Mouse (Mus musculus) CD4-positive, CD25-positive, alpha-beta regulatory T cell, adult 4 months (primary cell): ENCODE results near the gene Gm20388. TPM values are rescaled to one million over a fixed set of nuclear protein-coding genes. Genes with fewer than 3 reads are reported as not detected.
A peak's percentile ranks its signal among the peaks of the same experiment; 100 is the strongest.

Experiments
- ATAC-seq: one replicate; pipeline ENCODE4 v1.8.0; 2017
- polyA plus RNA-seq, 2 experiments: library from polyadenylated mRNA; unstranded; fragments of 100-300 nt; shearing (Covaris generic); gene quantifications; one replicate each; pipeline ENCODE4 v1.2.1; 2017

The Gm20388 gene
- polyA plus RNA-seq, 2 experiments from 2014 or later, result 10.7 to 12.8 TPM

DNA sequence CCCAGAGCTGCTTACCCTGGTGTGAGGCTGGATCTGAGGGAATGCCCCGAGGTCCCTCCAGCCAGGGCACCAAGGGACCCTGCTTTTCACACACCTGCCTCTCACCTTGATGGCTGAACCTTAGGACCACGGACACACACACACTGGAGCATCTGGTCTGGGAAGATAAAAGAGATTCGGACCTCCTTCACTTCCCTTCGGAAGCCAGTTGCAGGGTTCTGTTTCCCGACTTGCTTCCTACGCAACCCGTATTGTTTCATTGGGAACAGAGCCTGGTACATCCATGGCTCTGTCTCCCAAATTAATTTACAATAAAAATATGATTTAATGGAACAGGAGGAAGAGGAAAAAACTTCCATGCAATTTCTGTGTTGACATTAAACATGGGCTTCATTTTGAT is 966.4 kb downstream of the Gm20388 start:
- ATAC-seq, result no peak

GRCm38 (mm10) chr8:120879928-120880327 is 969.3 kb downstream of the Gm20388 start:
- no peak for ATAC-seq

DNA sequence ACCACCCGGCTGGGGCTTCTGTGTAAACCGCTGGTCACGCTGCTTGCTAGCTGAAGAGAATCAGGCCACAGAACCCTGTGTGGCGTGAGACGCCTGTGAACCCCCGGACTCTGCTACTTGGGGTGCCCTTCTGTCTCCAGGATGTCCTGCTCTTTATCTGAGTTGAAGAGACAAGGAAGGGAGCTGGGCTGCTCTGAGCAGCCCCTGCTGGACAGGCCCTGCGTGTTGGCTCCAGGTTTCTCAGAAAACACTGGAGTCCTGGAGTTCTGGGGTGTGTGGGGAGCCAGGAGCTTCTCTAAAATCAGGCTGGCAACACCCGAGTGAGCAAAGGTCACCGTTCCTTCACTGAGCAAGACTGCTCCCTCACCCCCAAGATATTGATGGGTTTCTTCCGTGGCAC is 971.0 kb downstream of the Gm20388 start:
- no peak for ATAC-seq

- no peak for ATAC-seq
Observed at GRCm38 (mm10) chr8:120882657-120883056, 972.0 kb downstream of the Gm20388 start.

GRCm38 (mm10) chr8:120883369-120883768 is 972.7 kb downstream of the Gm20388 start:
- ATAC-seq, result no peak

DNA sequence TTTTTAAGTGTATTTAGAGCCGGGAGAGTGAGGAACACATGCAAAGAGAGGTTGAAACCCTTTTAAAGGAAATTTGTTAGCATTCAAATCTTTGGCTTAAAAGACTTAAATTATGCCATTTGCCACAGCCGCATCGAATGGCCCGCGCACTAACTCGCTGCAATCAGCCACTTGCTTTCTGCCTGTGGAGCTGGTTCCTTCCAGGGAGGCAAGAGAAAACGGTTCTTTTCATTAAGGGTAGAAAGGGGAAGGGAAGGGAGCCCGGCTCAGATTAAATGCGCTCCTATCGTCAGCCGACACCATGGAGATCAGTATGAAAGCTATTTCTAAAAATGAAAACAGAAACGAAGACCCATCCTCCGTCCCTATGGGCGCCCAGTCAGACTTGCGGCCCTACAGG is 973.2 kb downstream of the Gm20388 start:
- no peak for ATAC-seq

- ATAC-seq, result no peak
Observed at GRCm38 (mm10) chr8:120884881-120885280, 974.2 kb downstream of the Gm20388 start.

DNA sequence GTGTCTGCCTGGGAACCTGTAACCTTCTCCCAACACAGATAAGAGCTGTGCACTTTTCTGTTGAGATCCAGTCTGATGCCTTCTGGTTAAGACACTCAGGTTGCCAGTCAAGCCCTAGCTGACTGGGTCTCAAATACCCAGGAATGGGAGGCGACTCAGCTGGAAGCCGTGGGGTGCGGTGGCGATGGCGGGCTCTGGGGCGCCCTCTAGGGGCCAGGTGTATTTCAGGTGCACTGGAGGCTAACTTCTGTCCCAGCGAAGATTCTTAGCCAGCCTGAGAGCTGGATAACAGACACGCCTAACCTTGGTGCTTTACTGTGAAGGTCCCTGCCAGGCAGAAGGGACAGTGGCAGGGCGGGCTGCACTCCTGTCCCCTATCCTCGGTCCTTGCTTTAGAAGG is 976.6 kb downstream of the Gm20388 start:
- peak; percentile 35 for ATAC-seq

DNA sequence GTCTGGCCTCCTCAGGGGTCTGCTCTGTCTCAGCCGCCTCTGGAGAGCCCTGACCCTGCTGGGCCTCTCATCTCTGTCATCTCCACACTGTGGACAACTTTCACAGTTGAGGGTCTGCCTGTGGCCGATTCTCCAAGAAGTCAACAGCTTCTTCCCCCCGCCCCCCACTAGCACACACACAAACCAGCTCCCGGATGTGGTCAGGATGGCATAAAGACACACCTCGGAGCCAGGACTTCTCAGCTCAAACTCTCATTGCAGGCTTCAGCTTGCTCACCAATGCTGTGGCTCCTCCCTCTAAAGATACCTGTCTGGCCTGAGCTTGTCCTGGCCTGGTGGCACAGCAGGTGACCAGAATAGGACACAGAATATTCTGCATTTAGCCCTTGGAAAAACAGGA is 977.4 kb downstream of the Gm20388 start:
- peak; percentile 80 for ATAC-seq

DNA sequence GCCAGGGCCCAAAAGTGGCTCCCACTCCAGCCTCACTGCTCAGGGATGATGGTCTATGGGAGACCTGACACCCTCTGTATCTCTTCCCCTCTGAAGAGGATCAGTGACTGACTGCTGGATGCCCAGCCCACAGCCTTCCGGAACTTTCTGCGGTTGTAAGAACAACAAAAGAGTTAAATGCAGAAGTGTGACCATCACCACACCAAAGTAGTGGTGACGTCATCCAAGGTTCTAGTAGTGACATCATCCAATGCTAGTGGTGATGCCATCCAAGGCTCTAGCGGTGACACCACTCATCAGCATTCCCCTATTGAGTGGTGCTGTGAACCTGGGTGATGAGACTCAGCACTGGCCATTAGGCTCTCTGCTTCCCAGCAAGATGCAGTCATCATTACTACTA is 978.5 kb downstream of the Gm20388 start:
- ATAC-seq, result no peak

DNA sequence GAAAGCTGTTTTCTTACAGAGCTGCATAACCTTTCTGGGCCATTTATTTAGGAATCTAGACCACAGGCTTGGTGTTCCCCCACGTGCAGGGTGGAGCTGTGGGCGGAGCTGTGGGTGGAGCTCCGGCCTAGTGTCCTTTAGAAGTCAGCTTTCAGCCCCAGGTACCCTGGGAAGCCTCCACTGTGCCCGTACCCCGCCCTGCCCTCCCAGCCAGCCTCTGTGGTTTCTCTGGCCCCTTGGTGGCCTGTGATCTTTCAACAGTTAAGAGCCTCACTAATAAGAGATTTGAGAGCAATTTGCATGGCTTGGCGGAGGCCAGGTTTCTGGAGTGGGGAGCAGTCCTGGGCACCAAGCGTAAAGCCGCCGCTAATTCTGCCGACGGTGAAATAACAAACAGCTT is 979.4 kb downstream of the Gm20388 start:
- no peak for ATAC-seq

GRCm38 (mm10) chr8:120895009-120895408 is 984.4 kb downstream of the Gm20388 start:
- ATAC-seq, result no peak

GRCm38 (mm10) chr8:120895600-120895999 is 985.0 kb downstream of the Gm20388 start:
- ATAC-seq, result peak; percentile 89

DNA sequence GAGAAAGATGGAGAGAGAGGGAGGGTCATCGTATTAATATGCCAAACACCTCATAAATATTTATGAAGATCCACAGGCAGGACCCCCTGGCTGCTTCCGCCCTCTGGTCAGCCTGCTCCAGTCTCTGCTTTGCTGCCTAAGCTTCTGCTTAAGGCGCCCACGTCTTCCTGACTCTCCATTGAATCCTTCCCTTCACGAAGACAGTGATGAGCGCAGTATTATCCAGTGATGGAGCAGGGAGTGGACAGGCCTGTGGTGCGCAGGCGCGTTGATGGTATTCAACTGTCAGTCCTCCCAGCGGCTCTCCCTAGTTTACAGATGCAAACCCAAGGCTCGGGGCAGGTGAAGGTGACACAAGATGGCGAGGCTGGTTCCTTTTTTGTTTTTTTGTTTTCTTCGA is 985.6 kb downstream of the Gm20388 start:
- no peak for ATAC-seq

DNA sequence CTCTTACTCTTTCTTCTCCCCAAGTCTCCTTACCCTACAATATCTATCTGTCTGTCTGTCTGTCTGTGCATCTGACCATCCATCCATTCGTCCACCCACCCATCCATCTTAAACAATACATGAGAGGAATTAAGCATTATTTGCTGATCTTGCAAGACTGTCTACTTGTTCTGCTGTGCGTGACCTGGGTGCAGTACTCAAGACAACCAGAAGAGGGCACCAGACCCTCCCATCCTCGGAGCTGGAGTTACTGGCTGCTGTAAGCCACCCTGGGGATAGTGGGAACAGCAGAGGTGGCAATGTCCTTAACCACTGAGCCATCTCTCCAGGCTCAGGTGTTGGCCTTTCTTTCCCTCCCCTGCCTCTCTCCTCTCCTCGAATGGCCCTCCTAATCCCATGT is 987.4 kb downstream of the Gm20388 start:
- no peak for ATAC-seq

- no peak for ATAC-seq
Observed at GRCm38 (mm10) chr8:120898828-120899407, 988.3 kb downstream of the Gm20388 start.

DNA sequence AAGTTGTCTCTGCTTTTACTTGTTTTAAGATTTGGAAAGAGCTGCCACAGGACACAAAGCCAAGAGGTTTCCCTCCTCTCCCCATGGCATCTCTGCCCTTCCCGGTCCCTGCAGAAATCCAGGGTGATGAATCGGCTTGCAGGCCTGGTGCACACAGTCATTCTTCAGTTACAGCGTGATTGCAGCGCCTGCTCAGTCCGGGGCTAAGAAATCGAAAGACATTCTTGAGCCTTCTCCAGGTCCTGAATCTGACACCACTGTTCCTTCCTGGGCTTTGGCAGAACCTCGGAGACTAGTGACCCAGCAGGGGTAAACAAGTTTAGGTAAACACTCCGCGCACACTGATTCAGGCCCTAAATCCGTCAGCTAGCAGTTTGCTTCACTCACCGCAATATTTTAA is 991.7 kb downstream of the Gm20388 start:
- ATAC-seq, result no peak

- ATAC-seq, result no peak
Observed at GRCm38 (mm10) chr8:120907671-120908070, 997.0 kb downstream of the Gm20388 start.

DNA sequence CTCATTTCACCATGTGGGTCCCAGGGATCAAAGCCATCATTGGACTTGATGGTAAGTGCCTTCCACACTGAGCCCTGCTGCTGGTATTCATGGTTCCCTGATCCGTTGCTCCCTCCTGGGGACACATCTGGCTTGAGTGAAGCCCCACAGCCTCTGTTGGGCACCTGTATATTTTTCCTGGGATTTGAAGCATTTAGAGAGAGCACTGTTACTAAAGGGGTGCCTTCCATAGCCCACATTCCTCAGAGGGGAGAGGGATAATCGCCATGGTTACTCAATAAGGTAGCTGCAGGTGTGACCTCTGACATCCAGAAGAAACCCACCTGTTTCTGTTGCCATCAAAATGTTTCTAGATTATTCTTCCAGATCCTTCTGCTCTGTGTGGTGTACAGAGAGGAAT is 1000.3 kb downstream of the Gm20388 start:
- no peak for ATAC-seq

GRCm38 (mm10) chr8:120912463-120912862 is 1001.8 kb downstream of the Gm20388 start:
- no peak for ATAC-seq

- ATAC-seq, result no peak
Observed at GRCm38 (mm10) chr8:120916831-120917435, 1006.3 kb downstream of the Gm20388 start.

DNA sequence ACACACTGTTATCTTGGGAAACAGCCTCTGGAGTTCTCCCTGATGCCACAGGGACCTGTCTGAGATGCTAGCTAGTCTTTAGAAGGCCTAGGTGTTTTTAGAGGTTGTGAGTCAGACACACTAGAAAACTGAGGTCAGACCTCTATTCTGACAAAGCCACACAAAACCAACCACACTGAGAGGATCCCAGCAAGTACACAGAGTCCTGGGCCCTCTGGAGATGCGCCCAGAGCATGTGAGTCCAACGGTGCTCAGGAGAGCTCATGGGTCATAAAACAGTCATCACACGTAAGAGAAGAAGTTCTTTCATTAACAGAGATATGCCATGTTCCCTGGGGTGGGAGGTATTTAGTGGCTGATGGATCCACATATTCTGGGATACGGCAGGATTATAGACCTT is 1009.9 kb downstream of the Gm20388 start:
- ATAC-seq, result no peak

DNA sequence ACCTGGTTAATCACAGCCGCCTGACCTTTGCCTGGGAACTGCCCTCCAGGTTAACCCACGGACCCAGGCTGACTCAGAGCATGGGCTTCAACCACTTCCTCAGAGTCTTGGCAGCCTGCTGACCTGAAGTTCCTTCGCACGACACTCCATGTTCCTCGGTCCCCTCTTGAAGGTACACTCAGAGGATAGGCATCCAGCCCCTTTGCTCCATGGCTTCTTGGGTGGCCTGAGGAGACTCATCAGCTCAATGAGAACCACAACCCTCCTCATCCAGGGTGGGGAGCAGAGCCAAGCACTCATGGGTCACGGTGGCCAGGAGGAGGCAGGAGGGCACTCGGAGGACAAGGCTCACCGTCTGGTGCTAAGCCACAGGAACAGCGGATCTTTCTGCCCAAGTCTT is 1015.6 kb downstream of the Gm20388 start:
- ATAC-seq, result no peak

DNA sequence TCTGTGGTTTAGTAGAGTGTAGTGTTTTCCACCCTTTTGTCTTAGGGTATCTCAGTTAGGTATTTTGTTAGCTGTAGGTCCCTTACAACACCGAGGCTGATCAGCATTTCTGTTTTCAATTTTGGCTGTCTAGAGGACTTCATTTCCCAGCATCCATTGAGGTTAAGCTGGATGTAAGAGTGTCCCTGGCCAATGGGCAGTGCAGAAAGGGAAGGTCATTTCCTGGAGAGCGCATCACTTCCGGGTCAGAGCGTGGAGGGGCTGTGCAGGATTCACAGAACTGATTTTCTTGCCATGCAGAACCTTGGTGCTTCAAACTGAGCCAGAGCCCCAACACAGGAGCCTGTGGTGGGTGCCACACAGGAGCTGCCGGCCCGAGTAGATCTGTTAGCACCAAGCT is 1017.4 kb downstream of the Gm20388 start:
- ATAC-seq, result no peak

DNA sequence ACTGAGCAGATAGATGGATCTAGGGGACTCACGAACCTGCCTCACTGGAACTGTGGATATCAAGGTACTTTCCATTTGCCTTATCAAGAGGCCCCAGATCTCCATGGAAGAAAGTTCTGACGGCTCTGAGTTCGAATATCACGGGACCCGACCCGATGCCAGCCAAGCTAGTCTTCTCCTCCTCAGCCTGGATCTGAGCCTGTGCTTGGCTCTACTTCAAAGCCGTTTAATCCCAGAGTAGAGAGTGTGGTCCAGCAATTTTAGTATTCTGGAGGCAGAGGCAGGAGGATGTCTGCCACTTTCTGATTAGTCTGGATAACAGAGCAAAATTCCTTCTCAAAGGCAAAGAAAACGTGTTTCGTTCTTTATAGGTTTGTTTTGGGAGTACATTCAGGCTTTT is 1024.0 kb downstream of the Gm20388 start:
- no peak for ATAC-seq
